13 mouse cellular contexts compared by ENCODE assay signal in the genomic region with DNA sequence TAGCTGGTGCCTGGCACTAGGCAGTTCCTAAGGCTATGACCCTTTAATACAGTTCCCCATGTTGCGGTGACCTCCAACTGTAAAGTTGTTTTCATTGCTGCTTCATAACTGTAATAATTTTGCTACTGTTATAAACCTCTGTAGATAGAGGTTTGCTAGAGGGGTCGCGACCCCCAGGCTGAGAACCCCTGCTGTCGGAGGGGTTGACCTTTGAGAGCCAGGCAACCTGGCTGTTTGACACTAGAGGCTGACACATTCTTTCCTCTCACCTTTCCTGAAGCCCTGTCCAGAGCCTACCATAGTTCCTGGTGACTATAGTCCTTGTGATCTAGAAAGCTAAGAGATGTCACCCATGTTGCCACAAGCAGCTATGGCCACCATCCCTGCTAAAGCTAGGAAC.
"Had no signal": no experiment of that assay in that cellular context is flagged by ENCODE, and none has a peak within 500 bp of the region (broad histone marks: within the 10 kb centered on the region; RNA-seq: fewer than 3 reads in every experiment).

No protein-coding gene starts in this region.

- H3K27me3 ChIP-seq: kidney, embryonic 15.5 days; liver, embryonic 13.5 days had no signal

- H3K9ac ChIP-seq: kidney, embryonic 15.5 days; liver, embryonic 13.5 days; lung, embryonic 14.5 days had no signal

- H3K27ac ChIP-seq: kidney, embryonic 15.5 days; left cerebral cortex, adult 2 months; liver, embryonic 13.5 days had no signal

- H3K4me1 ChIP-seq: liver, embryonic 13.5 days had no signal

- H3K36me3 ChIP-seq: kidney, embryonic 15.5 days; liver, embryonic 13.5 days had no signal

- H3K9me3 ChIP-seq: kidney, embryonic 15.5 days had no signal

- H3K4me3 ChIP-seq: kidney, embryonic 15.5 days; left cerebral cortex, adult 2 months; liver, embryonic 13.5 days had no signal

- H3K4me2 ChIP-seq: kidney, embryonic 15.5 days; liver, embryonic 13.5 days; lung, embryonic 14.5 days; midbrain, embryonic 11.5 days had no signal

- DNase-seq: kidney, adult 8-10 months; kidney, postnatal 10 days; kidney, postnatal 36 days; layer of hippocampus, postnatal 36 days; liver, embryonic 13.5 days; lung, embryonic 14.5 days; lung, postnatal 36 days; midbrain, embryonic 14.5 days; thymus, adult 18-20 months; thymus, postnatal 36 days had no signal
